Mouse (Mus musculus) lung, adult 2 months (tissue): ENCODE results near the gene Gm37240.

Source experiments
- CTCF ChIP-seq: fragments of 200-500 bp; IDR thresholded peaks from 2 replicates; pipeline ENCODE4 v1.5.1; 2011; ENCODE audit warnings: mild to moderate bottlenecking, low read length, control low read depth; ENCODE audit not compliant: insufficient read depth
- POLR2A ChIP-seq: fragments of 200-500 bp; IDR thresholded peaks from 2 replicates; pipeline ENCODE4 v1.6.1; 2011; ENCODE audit warnings: low read depth, mild to moderate bottlenecking, control low read depth, low read length, borderline replicate concordance; ENCODE audit errors: extremely low read depth

- no peak for TF ChIP-seq CTCF
- TF ChIP-seq POLR2A: no peak
These were observed 1395.2 kb downstream of the Gm37240 start for GRCm38 (mm10) chr3:84492148-84492547.
